Mouse (Mus musculus) megakaryocyte progenitor cell, adult 5-6 weeks (primary cell): Measurements from ENCODE around the gene Wdr1. TPM values are rescaled to one million over a fixed set of nuclear protein-coding genes. Genes with fewer than 3 reads are reported as not detected.

Experiments used
- ATAC-seq: replicated peaks from 2 replicates; pipeline ENCODE4 v1.8.0; 2016; ENCODE audit warnings: mild to moderate bottlenecking, moderate TSS enrichment, inconsistent platforms; ENCODE audit not compliant: poor library complexity
- total RNA-seq, 2 experiments: library from RNA; stranded (forward) in 1 of 2; stranded (reverse) in 1 of 2; fragments of 157-497, 149-512 nt in 1 of 2; fragments of 200-1000 nt in 1 of 2; gene quantifications; 2 replicates each; pipeline versions ENCODE4 v1.2.3 to v1.2.4; 2015 to 2017

Wdr1 gene
- total RNA-seq, 2 experiments from 2014 or later: 134 to 209 TPM

GRCm38 (mm10) chr5:38544423-38545415 is 18.3 kb downstream of the Wdr1 start:
- no peak for ATAC-seq

- ATAC-seq: no peak
These were observed 19.4 kb downstream of the Wdr1 start for GRCm38 (mm10) chr5:38543496-38544217.

- no peak for ATAC-seq
These were observed 21.3 kb downstream of the Wdr1 start for GRCm38 (mm10) chr5:38541728-38542127.

GRCm38 (mm10) chr5:38540898-38541297 is 22.1 kb downstream of the Wdr1 start:
- ATAC-seq: no peak

GRCm38 (mm10) chr5:38538508-38538907 is 24.5 kb downstream of the Wdr1 start:
- no peak for ATAC-seq

- no peak for ATAC-seq
These were observed 25.2 kb downstream of the Wdr1 start for GRCm38 (mm10) chr5:38537845-38538244.

GRCm38 (mm10) chr5:38536822-38537221 is 26.2 kb downstream of the Wdr1 start:
- no peak for ATAC-seq

- ATAC-seq: no peak
These were observed 30.9 kb downstream of the Wdr1 start for GRCm38 (mm10) chr5:38532084-38532483.

GRCm38 (mm10) chr5:38529724-38530428 is 33.1 kb downstream of the Wdr1 start:
- peak; percentile 83 for ATAC-seq

- ATAC-seq: no peak
These were observed 40.0 kb downstream of the Wdr1 start for GRCm38 (mm10) chr5:38522977-38523376.

- no peak for ATAC-seq
These were observed 42.2 kb downstream of the Wdr1 start for GRCm38 (mm10) chr5:38520838-38521237.

- ATAC-seq: peak; percentile 94
These were observed 46.8 kb downstream of the Wdr1 start for GRCm38 (mm10) chr5:38516267-38516666.

- ATAC-seq: no peak
These were observed 50.0 kb downstream of the Wdr1 start for GRCm38 (mm10) chr5:38512991-38513390.

GRCm38 (mm10) chr5:38509568-38509967 is 53.5 kb downstream of the Wdr1 start:
- peak; percentile 65 for ATAC-seq

GRCm38 (mm10) chr5:38505435-38505765 is 57.6 kb downstream of the Wdr1 start:
- peak; percentile 76 for ATAC-seq

GRCm38 (mm10) chr5:38504747-38505434 is 58.1 kb downstream of the Wdr1 start:
- peak; percentile 23; the same call in 1 of the 2 replicates for ATAC-seq

- ATAC-seq: no peak
These were observed 58.9 kb downstream of the Wdr1 start for GRCm38 (mm10) chr5:38504116-38504515.

GRCm38 (mm10) chr5:38502992-38503391 is 60.0 kb downstream of the Wdr1 start, which contains the start of gene Slc2a9:
Gene Slc2a9 (minus strand): TSS chr5:38503143.
- peak; percentile 32 for ATAC-seq

GRCm38 (mm10) chr5:38500043-38500442 is 63.0 kb downstream of the Wdr1 start:
- ATAC-seq: 0 out of 2 replicates have a peak, but pooled peaks have one; percentile 10

GRCm38 (mm10) chr5:38499316-38499811 is 63.7 kb downstream of the Wdr1 start:
- no peak for ATAC-seq
